Mouse (Mus musculus) embryonic fibroblast, embryonic 13.5 days (primary cell): Measurements from ENCODE around the gene Rnf167.

Source experiments
- CTCF ChIP-seq: IDR thresholded peaks from 2 replicates; pipeline ENCODE4 v1.5.1; 2011; ENCODE audit warnings: mild to moderate bottlenecking, control low read depth, low read length, moderate library complexity, borderline replicate concordance; ENCODE audit not compliant: insufficient read depth
- POLR2A ChIP-seq: IDR thresholded peaks from 2 replicates; pipeline ENCODE4 v1.6.1; 2011; ENCODE audit warnings: low read depth, mild to moderate bottlenecking, control low read depth, low read length, moderate library complexity

- TF ChIP-seq POLR2A: no peak
- no peak for TF ChIP-seq CTCF
Measured at GRCm38 (mm10) chr11:70619101-70619500, 27.9 kb upstream of the Rnf167 start, which contains the start of gene Chrne.
